Mouse (Mus musculus) spleen, adult 10 weeks (tissue): ENCODE data around the gene Usp27x. TPM values are rescaled to one million over a fixed set of nuclear protein-coding genes. Genes with fewer than 3 reads are reported as not detected.

ENCODE experiments used
- polyA plus RNA-seq: library from polyadenylated mRNA; stranded (reverse); fragments of 350-450 nt; fragmentation: Illumina TruSeq; extraction: RNeasy Lipid Tissue Mini Kit (QIAGEN cat#74804); gene quantifications from one replicate; pipeline ENCODE4 v1.2.3, GENCODE M21; 2015; ENCODE audit warnings: low replicate concordance; ENCODE audit not compliant: insufficient read depth

Usp27x gene
- 1.3 TPM for polyA plus RNA-seq

DNA sequence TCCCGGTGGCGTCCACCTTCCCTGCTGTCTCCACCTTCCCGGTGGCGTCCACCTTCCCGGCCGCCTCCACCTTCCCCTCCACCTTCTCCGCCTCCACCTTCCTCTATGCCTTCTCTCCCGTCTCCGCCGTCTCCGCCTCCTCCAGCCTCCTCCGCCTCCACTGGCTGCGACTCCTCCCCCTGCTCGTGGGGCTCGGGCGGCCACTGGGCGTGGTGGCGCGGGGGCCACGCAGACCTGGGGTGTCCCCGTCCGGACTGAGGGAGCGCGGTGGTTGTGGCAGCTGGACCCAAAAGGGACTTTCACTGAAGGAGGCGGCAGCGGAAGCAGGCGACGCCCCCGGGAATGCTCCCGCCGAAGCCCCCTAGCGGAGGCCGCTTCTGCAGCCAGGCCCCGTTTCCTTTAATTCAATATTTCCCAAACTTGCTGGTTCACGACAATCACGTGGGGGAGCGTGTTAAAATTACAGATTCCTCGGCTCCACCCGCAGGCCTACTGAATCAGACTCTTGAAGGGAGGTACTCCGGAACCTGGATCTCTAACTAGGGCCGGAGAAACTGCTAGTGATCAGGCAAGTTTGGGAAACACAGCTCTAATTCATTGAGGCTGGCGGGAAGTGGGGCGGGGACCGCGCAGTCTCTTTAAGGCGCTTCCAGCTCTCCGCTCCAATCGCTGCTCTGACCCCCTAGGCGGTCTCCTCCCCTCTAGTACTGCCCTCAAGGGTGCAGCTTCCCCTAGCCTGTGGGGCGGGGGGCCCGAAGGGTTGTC is at the start of gene Usp27x:
Gene Usp27x (minus strand): TSS at position 115 of the 765 bp plus-strand sequence.

Other genes starting within 250 kb of the Usp27x start
- 8.4 TPM for gene Clcn5, start 56.5 kb downstream of the Usp27x start, polyA plus RNA-seq
- 7.6 TPM for gene Foxp3, start 197.8 kb upstream of the Usp27x start, polyA plus RNA-seq
- gene Ppp1r3f, start 198.5 kb upstream of the Usp27x start, polyA plus RNA-seq, result 2.0 TPM
- gene Ccdc22, start 229.7 kb upstream of the Usp27x start, polyA plus RNA-seq, result 11.4 TPM
- gene Cacna1f, start 231.3 kb upstream of the Usp27x start, polyA plus RNA-seq, result not detected